ENCODE assay signal across 8 mouse cellular contexts in the genomic region with DNA sequence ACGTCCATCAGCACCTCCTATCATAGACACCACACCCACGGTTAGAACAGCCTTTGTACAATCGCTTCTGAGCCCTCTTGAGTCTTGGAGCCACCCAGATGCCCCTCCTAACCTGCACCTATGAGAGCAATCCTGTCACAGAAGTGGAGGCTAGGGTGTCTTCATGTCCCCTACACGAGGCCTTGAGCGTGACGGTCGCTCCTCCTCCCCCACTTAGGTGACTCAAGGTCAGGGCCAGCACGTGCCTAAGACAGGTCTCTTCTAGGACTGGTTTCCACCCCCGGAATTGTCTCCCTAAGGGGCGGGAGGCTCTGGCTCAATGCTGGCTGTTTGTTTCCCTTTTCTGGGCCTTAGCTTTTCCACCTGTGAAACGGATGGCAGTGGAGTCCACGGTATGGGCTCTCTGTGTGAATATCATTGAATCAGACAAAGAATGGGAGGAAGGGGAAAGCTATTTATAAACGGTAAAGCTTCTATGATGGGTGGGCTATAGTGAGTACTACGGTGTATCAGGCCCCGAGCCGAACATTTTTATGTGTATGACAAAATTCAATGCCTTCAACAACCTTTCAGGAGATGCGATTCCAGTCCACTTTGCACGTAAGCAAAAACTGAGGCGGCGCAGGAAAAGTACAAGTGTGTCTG. TPM values are rescaled to one million over a fixed set of nuclear protein-coding genes. Genes with fewer than 3 reads are reported as not detected.
DNase-seq lines count a peak whose midpoint lies in the region; ATAC-seq lines count a peak whose summit lies in the region.

Gene Dedd2 (minus strand): TSS at position 159 of the 645 bp plus-strand sequence.

- peak within 1 kb of the TSS; percentile 90 for H3K27ac ChIP-seq in midbrain, embryonic 10.5 days (replicated peaks)

- H3K27me3 ChIP-seq in midbrain, embryonic 10.5 days (ENCODE audit: low read depth, poor library complexity, severe bottlenecking) = no peaks in the 10 kb centered on the region

- peaks cover 55% of the 10 kb centered on the region for H3K4me1 ChIP-seq in midbrain, embryonic 10.5 days

- ATAC-seq in erythroblast, adult 5-6 weeks (replicated peaks; ENCODE audit: low FRiP score, poor library complexity, severe bottlenecking) = peak; percentile 4
- ATAC-seq in hematopoietic stem cell, adult 5-6 weeks (replicated peaks in 1 of 2; ENCODE audit: insufficient read depth in 1 of 2, low FRiP score in 2 of 2, low TSS enrichment in 1 of 2, low read depth in 1 of 2, poor library complexity in 2 of 2, severe bottlenecking in 2 of 2) = no peak

- peaks cover 25% of the 10 kb centered on the region for H3K36me3 ChIP-seq in midbrain, embryonic 10.5 days

- no peaks in the 10 kb centered on the region for H3K9me3 ChIP-seq in midbrain, embryonic 10.5 days (replicated peaks)

- H3K4me3 ChIP-seq in midbrain, embryonic 10.5 days = peak within 1 kb of the TSS; percentile 81

- peak; percentile 85 for DNase-seq in kidney, adult 11 months
- no peak for DNase-seq in kidney, postnatal 10 days
- peak; percentile 52 for DNase-seq in Muller cell, postnatal 12 days (ENCODE audit: inconsistent ontology term)
- DNase-seq in left cerebral cortex, adult 8-10 months (ENCODE audit: low spot score in 2 of 2) = no peak
- peak; percentile 23 for DNase-seq in midbrain, embryonic 10.5 days (ENCODE audit: low spot score)
- no peak for DNase-seq in right cerebral cortex, adult 18-20 months

- 11% methylated on average over 20 of the region's 20 CpGs for WGBS in midbrain, embryonic 10.5 days

RNA-seq across cellular contexts. Expression of gene Dedd2, which starts in this region (rescaled TPM):
- 53.8 and 59.1 TPM in 2 replicates for total RNA-seq in erythroblast, adult 5-6 weeks (2015; ENCODE audit: low replicate concordance)
- 164 and 194 TPM in 2 replicates for total RNA-seq in erythroblast, adult 5-6 weeks (2017; ENCODE audit: low replicate concordance)
- total RNA-seq in hematopoietic stem cell, adult 5-6 weeks (2017) = 24.3 and 24.9 TPM in 2 replicates
- 10 to 100 TPM; 21.2 to 24.5 (median 22.2) TPM for total RNA-seq in left cerebral cortex, adult 8-10 months (2022)
- polyA plus RNA-seq in midbrain, embryonic 10.5 days (2016; fragmentation: Nextera tagmentation; extraction: Ambion mirVana) = 8.4 TPM in 2 replicates

Comparison
In these comparisons a context has a peak if more than half of its experiments do, and no peak if none do; other contexts are left out.
1. DNase-seq: peak in kidney, adult 11 months (single experiment), Muller cell, postnatal 12 days (single experiment) and midbrain, embryonic 10.5 days (single experiment); none in kidney, postnatal 10 days (single experiment), left cerebral cortex, adult 8-10 months (0 of 2) and right cerebral cortex, adult 18-20 months (single experiment).